Mouse (Mus musculus) ES-Bruce4 (cell line): ENCODE measurements at regions not wholly inside any gene's neighbourhood (a gene's known extent, or its start where the extent isn't known, plus 50 kb on each side); places are given as distances from the start of the nearest gene placed in this dataset.

ENCODE experiments used
- CTCF ChIP-seq: IDR thresholded peaks from one replicate; pipeline ENCODE4 v1.8.1; 2011; ENCODE audit warnings: low read depth, low read length
- POLR2A ChIP-seq: IDR thresholded peaks from one replicate; pipeline ENCODE4 v1.8.1; 2011; ENCODE audit warnings: low read length; ENCODE audit not compliant: insufficient read depth

GRCm38 (mm10) chr17:83930401-83930800 lies 82.6 kb upstream of the Haao start:
- TF ChIP-seq CTCF (no peak), POLR2A (no peak)
